Mouse (Mus musculus): Measurements from ENCODE around the gene Ankrd49. TPM values are rescaled to one million over a fixed set of nuclear protein-coding genes. Genes with fewer than 3 reads are reported as not detected.

Ankrd49 gene
- 26.8 and 26.9 TPM in 2 replicates for polyA plus RNA-seq (2011; ENCODE audit: insufficient read depth, insufficient read length, low read depth, missing spikeins)

DNA sequence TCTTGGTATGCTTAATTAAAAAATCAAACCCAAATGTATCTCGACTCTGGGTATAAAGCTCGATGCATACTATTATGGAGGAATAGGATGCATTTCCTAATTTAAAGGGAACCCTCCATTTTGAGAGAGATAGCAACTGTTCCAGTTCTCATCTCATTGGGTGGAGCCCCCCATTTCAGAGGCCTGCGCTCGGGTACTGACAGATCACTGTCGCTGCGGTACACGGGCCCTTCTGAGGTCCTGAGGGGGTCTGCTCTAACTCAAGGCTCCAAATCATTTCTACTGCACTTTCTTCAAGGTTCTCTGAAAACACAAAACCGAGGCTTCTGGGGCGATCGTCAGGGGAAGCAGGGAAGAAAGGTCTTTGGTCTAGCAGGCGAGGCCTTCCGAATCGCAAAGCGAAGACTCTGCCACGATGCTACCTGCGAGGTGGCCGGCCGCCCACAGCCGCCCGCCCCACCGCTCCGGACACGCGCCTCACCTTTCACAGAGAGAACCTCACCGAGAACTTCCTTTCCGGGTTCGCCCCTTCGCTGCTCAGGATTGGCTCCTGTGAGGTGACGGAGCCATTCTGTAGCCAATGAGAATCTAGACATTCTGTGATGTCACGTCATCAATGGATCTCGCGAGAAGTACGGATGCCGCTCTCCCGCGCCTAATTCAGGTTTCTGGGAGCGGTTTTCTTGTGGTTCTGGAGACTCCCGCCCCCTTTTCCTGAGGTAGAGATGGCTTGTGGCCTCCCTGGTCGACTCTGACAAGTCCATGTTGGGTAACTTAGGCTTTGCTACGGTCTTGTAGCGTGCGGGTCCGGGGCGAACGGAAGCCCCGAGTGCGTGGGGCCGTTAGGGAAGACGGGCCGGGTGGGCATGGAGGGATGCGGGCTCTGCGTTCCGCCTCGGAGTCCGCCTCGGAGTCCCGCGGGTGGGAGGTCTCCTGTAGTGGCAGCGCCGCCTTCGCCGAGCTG lies at the start of gene Ankrd49, which contains the start of gene Mre11a:
Ankrd49 (minus strand) TSS at position 818 of the 964 bp plus-strand sequence.
Mre11a (plus strand) TSS at position 616 of the 964 bp plus-strand sequence.
- peak within 1 kb of the TSS; percentile 79 for H3K27ac ChIP-seq (ENCODE audit: insufficient read depth, low read length)
- no peaks in the 10 kb centered on the region for H3K4me1 ChIP-seq (ENCODE audit: control insufficient read depth, insufficient read depth, low read length)
- H3K9me3 ChIP-seq (replicated peaks; ENCODE audit: control insufficient read depth, insufficient read depth, low read length, poor library complexity, severe bottlenecking): no peaks in the 10 kb centered on the region
- H3K36me3 ChIP-seq (ENCODE audit: control insufficient read depth, insufficient read depth, low read length, poor library complexity, severe bottlenecking): peaks cover 38% of the 10 kb centered on the region
- peak within 1 kb of the TSS; percentile 91 for H3K9ac ChIP-seq (ENCODE audit: low read depth, poor library complexity, severe bottlenecking)
- H3K27me3 ChIP-seq (ENCODE audit: control insufficient read depth, insufficient read depth, low read length, poor library complexity, severe bottlenecking): no peaks in the 10 kb centered on the region
- no peak for TF ChIP-seq EP300 (IDR thresholded peaks at IDR 0.05; ENCODE audit: insufficient read depth, low read depth, low read length)
- TF ChIP-seq POLR2A (IDR thresholded peaks at IDR 0.05; ENCODE audit: insufficient read depth, low read length): peak; percentile 62
- peak within 1 kb of the TSS; percentile 99 for H3K4me3 ChIP-seq (ENCODE audit: low read depth, low read length)

- H3K4me1 ChIP-seq (ENCODE audit: control insufficient read depth, insufficient read depth, low read length): no peaks in the 10 kb centered on the region
- H3K36me3 ChIP-seq (ENCODE audit: control insufficient read depth, insufficient read depth, low read length, poor library complexity, severe bottlenecking): peaks cover 43% of the 10 kb centered on the region
- H3K4me3 ChIP-seq (ENCODE audit: low read depth, low read length): no peak overlapping the region
- H3K9me3 ChIP-seq (replicated peaks; ENCODE audit: control insufficient read depth, insufficient read depth, low read length, poor library complexity, severe bottlenecking): no peaks in the 10 kb centered on the region
- H3K9ac ChIP-seq (ENCODE audit: low read depth, poor library complexity, severe bottlenecking): no peak overlapping the region
- H3K27me3 ChIP-seq (ENCODE audit: control insufficient read depth, insufficient read depth, low read length, poor library complexity, severe bottlenecking): no peaks in the 10 kb centered on the region
- no peak overlapping the region for H3K27ac ChIP-seq (ENCODE audit: insufficient read depth, low read length)
- TF ChIP-seq CTCF (IDR thresholded peaks at IDR 0.05; ENCODE audit: low read depth, low read length) (peak; percentile 2), EP300 (IDR thresholded peaks at IDR 0.05; ENCODE audit: insufficient read depth, low read depth, low read length) (no peak), POLR2A (IDR thresholded peaks at IDR 0.05; ENCODE audit: insufficient read depth, low read length) (no peak)
Measured at GRCm38 (mm10) chr9:14832046-14832445, 47.4 kb upstream of the Ankrd49 start.

- Histone ChIP-seq H3K4me3 (ENCODE audit: low read depth, low read length) (no peak overlapping the region), H3K36me3 (ENCODE audit: control insufficient read depth, insufficient read depth, low read length, poor library complexity, severe bottlenecking) (peaks cover 32% of the 10 kb centered on the region), H3K9me3 (replicated peaks; ENCODE audit: control insufficient read depth, insufficient read depth, low read length, poor library complexity, severe bottlenecking) (no peaks in the 10 kb centered on the region), H3K9ac (ENCODE audit: low read depth, poor library complexity, severe bottlenecking) (no peak overlapping the region), H3K27me3 (ENCODE audit: control insufficient read depth, insufficient read depth, low read length, poor library complexity, severe bottlenecking) (no peaks in the 10 kb centered on the region), H3K27ac (ENCODE audit: insufficient read depth, low read length) (no peak overlapping the region), H3K4me1 (ENCODE audit: control insufficient read depth, insufficient read depth, low read length) (no peaks in the 10 kb centered on the region)
- TF ChIP-seq POLR2A (IDR thresholded peaks at IDR 0.05; ENCODE audit: insufficient read depth, low read length) (no peak), CTCF (IDR thresholded peaks at IDR 0.05; ENCODE audit: low read depth, low read length) (no peak), EP300 (IDR thresholded peaks at IDR 0.05; ENCODE audit: insufficient read depth, low read depth, low read length) (no peak)
Measured at GRCm38 (mm10) chr9:14827875-14828274, 43.2 kb upstream of the Ankrd49 start.

- Histone ChIP-seq H3K27me3 (ENCODE audit: control insufficient read depth, insufficient read depth, low read length, poor library complexity, severe bottlenecking) (no peaks in the 10 kb centered on the region), H3K9ac (ENCODE audit: low read depth, poor library complexity, severe bottlenecking) (no peak overlapping the region), H3K4me1 (ENCODE audit: control insufficient read depth, insufficient read depth, low read length) (no peaks in the 10 kb centered on the region), H3K4me3 (ENCODE audit: low read depth, low read length) (no peak overlapping the region), H3K9me3 (replicated peaks; ENCODE audit: control insufficient read depth, insufficient read depth, low read length, poor library complexity, severe bottlenecking) (no peaks in the 10 kb centered on the region), H3K27ac (ENCODE audit: insufficient read depth, low read length) (no peak overlapping the region), H3K36me3 (ENCODE audit: control insufficient read depth, insufficient read depth, low read length, poor library complexity, severe bottlenecking) (peaks cover 23% of the 10 kb centered on the region)
- no peak for TF ChIP-seq EP300 (IDR thresholded peaks at IDR 0.05; ENCODE audit: insufficient read depth, low read depth, low read length)
- TF ChIP-seq POLR2A (IDR thresholded peaks at IDR 0.05; ENCODE audit: insufficient read depth, low read length): no peak
- no peak for TF ChIP-seq CTCF (IDR thresholded peaks at IDR 0.05; ENCODE audit: low read depth, low read length)
Measured at GRCm38 (mm10) chr9:14824840-14825239, 40.2 kb upstream of the Ankrd49 start.

DNA sequence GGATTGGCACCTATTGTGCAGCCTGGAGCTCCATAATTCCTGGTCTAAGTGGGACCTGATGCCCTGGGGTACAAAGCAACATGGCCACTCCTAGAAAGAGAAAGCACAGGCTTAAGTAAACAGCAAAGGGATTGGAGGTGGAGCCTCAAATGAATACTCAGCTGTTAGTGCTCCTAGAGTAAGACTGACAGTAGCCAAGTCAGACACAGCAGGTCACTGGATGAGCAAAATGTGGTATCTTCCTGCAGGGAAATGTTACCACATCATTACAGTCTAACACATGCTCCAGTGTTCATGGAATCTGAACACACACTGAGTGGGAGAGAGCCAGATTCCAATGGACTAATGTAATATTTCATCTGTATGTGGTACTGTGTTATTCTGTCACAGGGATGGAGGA lies 36.7 kb upstream of the Ankrd49 start:
- Histone ChIP-seq H3K4me3 (ENCODE audit: low read depth, low read length) (no peak overlapping the region), H3K27ac (ENCODE audit: insufficient read depth, low read length) (no peak overlapping the region), H3K9me3 (replicated peaks; ENCODE audit: control insufficient read depth, insufficient read depth, low read length, poor library complexity, severe bottlenecking) (no peaks in the 10 kb centered on the region), H3K36me3 (ENCODE audit: control insufficient read depth, insufficient read depth, low read length, poor library complexity, severe bottlenecking) (peaks cover 45% of the 10 kb centered on the region), H3K4me1 (ENCODE audit: control insufficient read depth, insufficient read depth, low read length) (no peaks in the 10 kb centered on the region), H3K9ac (ENCODE audit: low read depth, poor library complexity, severe bottlenecking) (no peak overlapping the region), H3K27me3 (ENCODE audit: control insufficient read depth, insufficient read depth, low read length, poor library complexity, severe bottlenecking) (no peaks in the 10 kb centered on the region)
- TF ChIP-seq EP300 (IDR thresholded peaks at IDR 0.05; ENCODE audit: insufficient read depth, low read depth, low read length) (no peak), POLR2A (IDR thresholded peaks at IDR 0.05; ENCODE audit: insufficient read depth, low read length) (no peak), CTCF (IDR thresholded peaks at IDR 0.05; ENCODE audit: low read depth, low read length) (no peak)

DNA sequence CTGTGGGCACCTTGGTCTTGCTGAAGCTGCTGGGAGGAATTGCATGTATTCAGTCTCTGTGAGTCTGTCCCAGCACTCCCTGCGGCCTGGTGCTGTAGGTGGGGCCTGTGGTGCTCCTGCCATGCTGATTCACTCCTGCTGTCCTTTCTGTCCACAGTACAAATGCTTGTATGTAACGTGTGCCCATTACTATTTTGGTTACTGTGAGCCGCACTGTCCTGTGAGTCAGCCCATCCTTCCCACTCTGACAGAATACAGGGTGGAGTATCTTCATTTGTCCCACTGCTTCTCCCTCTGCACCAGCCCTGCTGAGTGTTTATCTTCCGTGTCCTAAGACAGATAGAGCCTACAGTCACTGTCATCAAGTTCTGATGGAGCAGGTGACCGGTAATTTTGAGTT lies 25.5 kb upstream of the Ankrd49 start:
- Histone ChIP-seq H3K4me1 (ENCODE audit: control insufficient read depth, insufficient read depth, low read length) (no peaks in the 10 kb centered on the region), H3K9ac (ENCODE audit: low read depth, poor library complexity, severe bottlenecking) (no peak overlapping the region), H3K36me3 (ENCODE audit: control insufficient read depth, insufficient read depth, low read length, poor library complexity, severe bottlenecking) (peaks cover 52% of the 10 kb centered on the region), H3K27me3 (ENCODE audit: control insufficient read depth, insufficient read depth, low read length, poor library complexity, severe bottlenecking) (no peaks in the 10 kb centered on the region), H3K4me3 (ENCODE audit: low read depth, low read length) (no peak overlapping the region), H3K27ac (ENCODE audit: insufficient read depth, low read length) (no peak overlapping the region), H3K9me3 (replicated peaks; ENCODE audit: control insufficient read depth, insufficient read depth, low read length, poor library complexity, severe bottlenecking) (no peaks in the 10 kb centered on the region)
- no peak for TF ChIP-seq CTCF (IDR thresholded peaks at IDR 0.05; ENCODE audit: low read depth, low read length)

Data from ES-Bruce4 (cell line).